Mouse (Mus musculus) thymus, adult 2 months (tissue): Measurements from ENCODE around the gene Habp2.

Experiments used
- CTCF ChIP-seq: fragments of 200-500 bp; IDR thresholded peaks from 2 replicates; pipeline ENCODE4 v1.5.1; 2012; ENCODE audit warnings: mild to moderate bottlenecking, control low read depth, low read length, moderate library complexity, borderline replicate concordance; ENCODE audit not compliant: control insufficient read depth, poor library complexity, insufficient read depth; ENCODE audit errors: extremely low read depth
- POLR2A ChIP-seq: fragments of 200-500 bp; IDR thresholded peaks from 2 replicates; pipeline ENCODE4 v1.6.1; 2012; ENCODE audit warnings: mild to moderate bottlenecking, low read length, control low read depth, moderate library complexity; ENCODE audit not compliant: control insufficient read depth, poor library complexity, insufficient read depth; ENCODE audit errors: extremely low read depth

GRCm38 (mm10) chr19:56277140-56277804 lies 9.7 kb upstream of the Habp2 start:
- TF ChIP-seq POLR2A (no peak), CTCF (no peak)
